Mouse (Mus musculus) heart, postnatal 10 days (tissue): ENCODE measurements at regions not wholly inside any gene's neighbourhood (a gene's known extent, or its start where the extent isn't known, plus 50 kb on each side); places are given as distances from the start of the nearest gene placed in this dataset.
A peak's percentile ranks its signal among the peaks of the same experiment; 100 is the strongest.

Experiments
- DNase-seq, 2 experiments: peaks; one replicate each; pipeline ENCODE4 v3.0.0; 2021
- intact Hi-C: fragments of 180-260 bp; cut with DNase I; formaldehyde crosslinking; loops from one replicate; pipeline ENCODE4 v1.15.1; 2025

DNA sequence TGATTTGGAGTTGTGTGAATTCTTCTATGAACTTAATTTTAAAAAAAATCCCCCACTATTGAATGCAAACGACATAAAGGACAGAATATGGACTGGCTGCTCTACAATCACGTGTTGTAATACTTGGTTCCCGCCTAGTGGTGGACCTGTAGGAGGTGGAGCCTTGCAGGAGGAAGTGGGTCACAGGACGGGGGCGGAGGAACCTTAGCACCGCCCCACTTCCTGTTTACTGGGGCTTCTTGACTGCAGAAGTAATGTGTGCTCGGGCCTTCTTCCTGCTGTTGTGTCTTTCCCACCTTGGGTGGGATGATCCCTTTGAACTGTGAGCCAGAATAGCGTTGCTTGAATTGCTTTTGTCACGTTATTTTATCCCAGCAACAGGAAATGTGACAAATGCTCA lies 52.2 kb upstream of the Tmem108 start:
- intact Hi-C loops: no loop called here
- DNase-seq: no peak

DNA sequence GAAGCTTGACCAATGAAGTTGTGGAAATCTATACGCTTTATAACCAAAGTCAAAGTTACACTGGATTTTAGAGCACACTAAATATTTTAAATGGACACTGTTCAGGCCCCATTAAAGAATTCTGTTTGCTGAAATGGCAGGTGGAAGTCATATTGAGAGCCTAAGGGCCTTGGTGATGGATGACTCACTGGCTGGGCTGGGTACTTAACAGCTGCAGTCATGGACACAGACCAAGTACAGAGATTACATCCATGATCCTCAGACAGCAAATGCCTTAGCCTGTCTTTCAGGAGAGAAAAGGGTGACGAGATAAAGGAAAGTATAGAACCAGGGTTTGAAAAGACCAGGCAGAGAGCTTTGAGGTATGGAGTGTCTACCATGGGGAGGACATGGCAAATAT lies 57.4 kb upstream of the Tmem108 start:
- peak in 1 of 2 experiments; percentile 8 for DNase-seq
- intact Hi-C loops: no loop called here

DNA sequence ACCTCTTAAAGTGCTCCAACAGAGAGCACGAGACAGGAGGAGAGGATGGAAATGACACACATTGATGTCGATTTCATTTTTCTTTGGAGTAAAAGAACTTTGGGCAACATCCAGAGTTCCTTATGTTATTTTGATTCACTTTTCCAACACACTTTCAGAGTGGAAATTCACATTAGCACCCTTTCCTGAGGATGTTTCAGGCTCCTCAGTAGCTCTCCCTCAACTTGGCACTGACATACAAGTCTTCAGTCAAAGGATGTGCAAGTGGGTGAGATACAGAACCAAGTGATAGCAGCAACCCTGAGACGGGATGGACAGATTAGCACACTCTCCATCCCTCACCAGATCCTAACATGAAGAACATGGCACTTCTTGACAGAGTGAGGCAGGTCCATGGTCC lies 60.0 kb upstream of the Tmem108 start:
- DNase-seq: no peak
- intact Hi-C loops: no loop called here

DNA sequence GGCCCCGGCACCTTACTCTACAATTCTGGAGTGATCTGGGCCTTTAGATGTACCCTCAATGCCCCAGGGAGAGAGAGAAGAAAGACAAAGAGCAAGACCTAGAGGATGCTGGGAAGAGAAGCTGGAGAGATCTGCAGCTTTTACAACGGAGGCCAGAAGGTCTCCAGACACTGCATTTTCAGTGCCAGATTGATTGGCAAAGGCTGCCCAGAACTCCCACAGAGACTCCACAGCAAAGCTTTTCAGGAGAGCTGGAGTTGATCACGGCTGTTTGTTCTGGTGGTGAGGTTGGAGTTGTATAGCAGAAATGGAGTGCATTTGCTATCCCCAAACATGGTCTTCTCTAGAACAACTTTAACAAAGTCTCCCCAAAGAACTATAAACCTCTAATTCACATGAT lies 61.9 kb upstream of the Tmem108 start:
- intact Hi-C loops: no loop called here
- DNase-seq: no peak

DNA sequence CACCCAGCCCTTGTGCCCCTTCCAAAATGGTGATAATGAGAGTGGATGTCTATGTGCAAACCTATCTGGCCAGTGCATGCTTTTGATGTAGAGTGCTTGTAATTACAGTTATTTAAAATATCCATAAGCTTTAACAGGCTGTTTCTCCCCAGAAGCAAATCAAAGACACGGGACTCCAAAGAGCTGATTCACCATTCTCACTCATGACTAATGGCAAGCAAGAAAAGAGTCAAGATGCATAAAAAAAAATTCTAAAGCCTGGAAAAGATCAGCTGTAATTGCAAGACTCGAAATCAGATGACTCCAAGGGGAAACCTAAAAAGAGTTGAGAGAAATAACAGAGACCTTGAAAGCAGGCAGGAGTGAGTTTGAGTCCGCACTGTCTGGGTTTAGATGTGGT lies 79.6 kb upstream of the Tmem108 start:
- intact Hi-C loops: no loop called here
- no peak for DNase-seq

DNA sequence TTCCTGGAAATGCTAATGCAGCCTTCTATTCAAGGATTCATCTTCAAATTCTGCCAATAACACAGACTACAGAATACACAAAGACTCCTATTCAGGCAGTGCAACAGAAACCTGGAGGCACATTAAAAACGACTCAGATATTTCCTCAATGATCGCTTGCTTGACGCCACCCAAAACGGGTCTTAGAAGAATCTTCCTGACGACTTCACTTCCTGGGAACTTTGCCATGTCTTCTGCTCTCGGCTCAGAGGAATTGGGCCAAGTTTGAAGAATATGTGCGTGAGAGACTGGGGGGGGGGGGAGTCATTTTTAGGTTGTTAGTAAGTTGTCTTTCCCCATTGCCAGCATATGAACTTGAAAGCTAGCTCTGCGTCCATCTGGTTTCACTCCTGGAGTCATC lies 82.2 kb upstream of the Tmem108 start:
- no peak for DNase-seq
- intact Hi-C loops: no loop called here

DNA sequence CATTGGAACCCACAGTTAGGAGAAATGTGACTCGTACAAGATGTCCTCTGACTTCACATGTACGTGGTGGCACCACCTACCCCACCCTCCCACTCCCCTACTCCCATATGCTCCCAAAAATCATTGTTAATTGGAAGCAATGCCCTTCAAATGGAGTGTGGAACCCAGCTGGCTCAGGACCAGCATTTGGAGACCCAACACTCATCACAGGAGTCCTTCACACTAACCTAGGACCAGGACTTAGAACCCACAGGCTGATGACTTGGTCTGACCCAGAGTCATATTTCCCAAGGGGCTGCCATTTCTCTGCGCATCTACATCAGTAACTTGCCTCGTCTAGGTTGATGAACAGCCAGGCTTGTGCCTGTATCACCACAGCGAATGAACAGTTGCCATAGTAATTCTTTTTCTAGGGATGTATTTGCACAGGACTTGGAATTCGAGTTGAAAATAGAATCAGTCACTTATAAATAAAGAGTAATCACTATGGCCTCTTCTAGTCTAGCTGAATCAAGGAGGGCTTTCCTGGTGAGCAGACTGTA lies 84.3 kb upstream of the Tmem108 start:
- intact Hi-C loops: no loop called here
- no peak for DNase-seq

DNA sequence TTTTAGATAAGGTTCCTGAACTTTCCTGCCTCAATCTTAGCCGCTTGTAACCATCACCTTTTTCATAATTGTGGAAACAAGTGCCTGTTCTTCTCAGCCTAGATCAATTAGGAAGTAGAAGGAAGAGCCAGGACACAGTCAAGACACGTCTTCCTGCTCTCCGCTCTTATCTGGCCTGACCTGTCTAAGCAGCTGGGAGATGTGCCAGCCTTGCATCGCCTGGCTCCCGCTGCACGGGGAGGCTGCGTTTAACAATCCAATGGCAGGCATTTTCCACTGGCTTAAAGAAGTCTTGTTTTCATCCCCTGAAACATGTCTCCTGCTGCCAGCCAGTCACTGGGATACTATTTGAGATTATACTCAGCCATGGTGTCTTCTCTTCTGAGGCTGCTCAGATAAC lies 86.3 kb upstream of the Tmem108 start:
- peak; percentile 3 to 7 for DNase-seq

DNA sequence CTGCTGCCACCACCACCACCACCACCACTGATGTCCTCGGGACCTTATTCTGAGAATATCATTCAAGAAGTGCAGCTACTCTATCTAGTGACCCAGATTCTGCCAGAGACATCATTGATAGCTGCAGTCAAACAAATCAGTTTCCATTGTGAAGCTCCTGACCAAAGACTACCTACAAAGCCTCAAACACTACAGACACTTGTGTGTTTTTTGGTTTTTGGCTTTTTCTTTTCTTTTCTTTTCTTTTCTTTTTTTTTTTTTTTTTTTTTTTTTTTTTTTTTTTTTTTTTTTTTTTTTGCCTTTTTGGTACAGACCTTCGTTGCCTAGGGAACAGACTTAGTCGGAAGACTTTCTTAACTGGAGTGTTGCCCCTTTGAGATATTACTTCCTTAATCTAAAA lies 87.4 kb upstream of the Tmem108 start:
- intact Hi-C loops: no loop called here
- DNase-seq: no peak

More for the DNA sequence above, 86.3 kb upstream of the Tmem108 start:
- intact Hi-C loops: no loop called here

DNA sequence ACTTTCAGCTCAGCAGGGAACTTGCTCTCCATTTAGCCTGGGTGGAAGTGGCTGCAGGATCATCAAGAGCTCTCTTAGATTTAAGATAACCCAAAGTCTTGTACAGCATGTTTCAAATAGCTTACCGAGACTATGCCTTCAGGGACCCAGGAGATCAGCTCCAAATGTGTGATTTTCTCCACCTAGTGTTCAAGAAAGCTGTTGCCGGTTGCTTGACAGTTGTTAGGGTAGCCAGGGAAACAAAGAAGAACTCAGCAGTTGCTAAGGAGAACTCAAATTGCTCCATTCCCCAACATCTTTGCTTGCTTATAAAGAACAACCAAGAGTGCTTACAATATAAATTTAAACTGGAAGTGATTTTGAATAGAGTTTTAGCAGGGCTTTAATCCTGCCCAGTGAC lies 91.1 kb upstream of the Tmem108 start:
- DNase-seq: no peak
- intact Hi-C loops: no loop called here

DNA sequence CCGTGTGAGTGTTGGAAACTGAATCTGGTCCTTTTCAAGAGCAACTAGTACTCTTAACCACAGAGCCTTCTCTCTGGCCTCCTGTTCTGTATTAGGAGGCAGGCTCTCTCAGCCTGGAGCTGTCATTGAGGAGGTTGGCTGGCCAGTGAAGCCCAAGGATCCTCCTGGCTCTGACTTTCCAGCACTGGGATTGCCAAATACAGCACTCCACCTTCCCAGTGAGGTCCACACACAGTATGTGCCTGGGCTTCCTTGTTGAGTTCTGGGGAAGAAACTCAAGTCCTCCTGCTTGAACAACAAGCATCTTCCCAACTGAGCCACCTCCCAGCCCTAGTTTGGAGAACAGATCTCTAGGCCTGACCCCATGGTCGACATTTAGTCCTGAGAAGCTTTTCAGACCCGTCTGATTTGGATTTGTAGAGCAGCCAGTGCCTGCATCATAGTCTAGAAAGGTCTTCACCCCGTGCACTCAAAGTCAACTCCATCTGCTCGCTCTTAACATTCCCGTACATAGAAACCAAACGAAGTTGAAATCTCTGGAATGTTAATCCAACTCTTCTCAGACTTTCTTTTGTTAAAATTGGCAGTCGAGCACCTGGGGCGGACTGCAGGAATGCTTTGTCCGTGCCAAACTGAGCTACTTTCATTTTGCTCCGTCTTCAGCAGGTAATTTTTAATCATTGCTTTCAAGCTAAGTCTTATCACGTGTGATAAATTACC lies 99.2 kb upstream of the Tmem108 start:
- peak; percentile 4 to 9 for DNase-seq
- intact Hi-C loops: no loop called here

DNA sequence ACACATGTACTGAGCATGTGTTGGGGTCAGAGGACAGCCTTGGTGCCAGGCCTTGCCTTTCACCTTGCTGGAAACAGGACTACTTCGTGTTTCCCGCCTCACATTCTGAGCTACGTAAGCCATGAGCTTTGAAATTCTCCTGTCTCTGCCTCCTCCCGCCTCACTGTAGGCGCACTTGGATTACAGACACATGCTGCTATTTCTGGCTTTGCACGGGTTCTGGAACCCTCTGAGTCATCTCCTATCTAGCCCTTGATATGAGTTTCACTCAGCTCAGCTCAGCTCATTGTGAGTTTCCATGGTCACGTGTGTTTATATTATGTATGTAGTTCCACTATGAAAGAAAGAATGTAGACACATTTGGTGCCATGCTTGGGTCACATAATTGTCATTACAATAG lies 100.9 kb upstream of the Tmem108 start:
- DNase-seq: no peak
- intact Hi-C loops: no loop called here

DNA sequence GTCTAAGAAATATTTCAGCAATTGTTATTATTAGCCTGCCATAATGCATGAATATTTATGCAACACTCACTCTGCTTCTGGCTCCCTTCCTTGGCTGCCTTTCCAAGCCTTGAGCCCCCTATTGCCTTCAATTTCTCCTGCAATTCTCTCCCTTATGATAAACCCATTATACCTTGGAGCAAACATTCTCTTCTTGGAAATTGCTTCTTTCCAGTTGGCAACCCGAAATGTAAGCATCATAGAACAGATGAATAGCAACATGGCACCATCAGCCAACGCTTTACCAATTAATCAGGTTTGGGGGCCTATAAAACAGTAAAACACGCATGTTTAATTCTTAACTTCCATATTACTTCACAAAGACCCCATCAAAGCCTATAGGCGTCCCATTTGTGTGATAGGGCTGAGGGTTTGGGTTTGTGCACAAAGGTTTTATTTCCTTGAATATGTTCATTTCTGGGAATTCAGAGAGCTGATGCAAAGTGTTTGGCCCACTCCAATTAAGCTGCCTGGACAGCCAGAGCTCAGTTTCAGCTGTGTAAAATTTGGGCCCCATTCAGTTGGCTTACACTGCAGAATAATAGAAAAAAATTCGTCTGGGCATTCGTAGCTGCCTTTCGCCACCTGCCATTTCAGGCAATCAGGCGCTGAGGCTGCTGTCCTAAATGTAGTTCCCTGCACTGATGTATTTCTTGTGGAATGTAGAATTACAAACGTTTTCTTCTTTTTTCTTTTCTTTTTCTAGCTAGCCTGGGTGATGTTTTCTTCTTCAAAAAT lies 106.0 kb upstream of the Tmem108 start:
- intact Hi-C loops: no loop called here
- DNase-seq: peak; percentile 3

DNA sequence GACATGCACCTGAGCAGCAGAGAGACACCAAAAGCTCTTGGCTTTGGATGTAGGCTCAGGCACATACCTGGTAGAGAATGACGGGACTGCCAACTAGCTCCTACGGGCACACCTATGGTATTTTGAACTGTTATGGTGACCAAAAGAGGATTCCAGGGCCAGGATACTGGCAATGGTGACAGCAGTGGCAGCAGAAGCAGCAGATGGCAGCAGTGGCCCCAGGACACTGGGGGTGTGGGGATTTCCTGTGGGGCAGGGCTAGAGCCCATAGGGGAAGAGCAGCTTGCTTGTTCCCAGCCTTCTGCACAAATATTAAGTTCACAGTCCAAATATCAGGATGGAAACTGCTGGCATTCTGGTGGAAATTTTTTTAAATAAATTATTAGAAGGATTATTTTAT lies 107.6 kb upstream of the Tmem108 start:
- intact Hi-C loops: no loop called here
- DNase-seq: no peak

DNA sequence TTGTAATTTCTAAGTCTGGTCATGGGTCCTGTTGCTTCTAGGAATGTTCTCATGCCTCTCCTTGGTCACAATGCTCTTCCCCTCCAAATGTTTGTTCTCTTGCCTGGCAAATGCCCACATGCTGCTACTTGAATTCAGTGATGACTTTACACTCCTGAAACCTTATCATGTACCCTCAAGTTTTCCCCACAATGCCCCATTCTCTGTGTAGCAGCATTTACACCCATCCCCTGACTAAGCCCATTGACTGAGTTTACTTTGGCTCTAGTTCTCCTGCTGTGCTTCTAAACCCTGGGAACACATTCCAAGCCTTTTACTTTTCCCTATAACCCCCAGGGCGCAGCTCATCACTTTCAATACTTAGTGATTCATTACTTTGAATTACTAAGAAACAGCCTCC lies 110.5 kb upstream of the Tmem108 start:
- intact Hi-C loops: no loop called here
- DNase-seq: no peak

DNA sequence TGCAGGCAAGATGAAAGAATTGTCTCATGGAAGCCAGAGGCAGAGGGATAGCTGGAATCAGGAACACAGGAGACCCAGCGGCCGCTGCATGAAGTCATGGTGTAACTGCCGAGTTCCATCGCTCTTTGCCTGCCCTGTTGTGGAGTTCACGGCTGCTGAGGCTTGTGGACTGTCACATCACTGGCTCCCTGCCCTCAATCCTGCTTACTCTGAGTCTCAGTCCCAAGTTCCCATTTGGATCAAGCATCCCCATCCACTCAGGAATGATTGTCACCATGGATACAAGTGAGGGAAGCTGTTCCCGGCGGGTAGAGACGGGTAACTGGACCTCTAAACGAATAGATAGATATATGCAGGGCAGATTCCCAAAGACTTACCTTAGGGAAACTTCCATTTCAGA lies 112.2 kb upstream of the Tmem108 start:
- DNase-seq: peak; percentile 8 to 11
- intact Hi-C loops: no loop called here

DNA sequence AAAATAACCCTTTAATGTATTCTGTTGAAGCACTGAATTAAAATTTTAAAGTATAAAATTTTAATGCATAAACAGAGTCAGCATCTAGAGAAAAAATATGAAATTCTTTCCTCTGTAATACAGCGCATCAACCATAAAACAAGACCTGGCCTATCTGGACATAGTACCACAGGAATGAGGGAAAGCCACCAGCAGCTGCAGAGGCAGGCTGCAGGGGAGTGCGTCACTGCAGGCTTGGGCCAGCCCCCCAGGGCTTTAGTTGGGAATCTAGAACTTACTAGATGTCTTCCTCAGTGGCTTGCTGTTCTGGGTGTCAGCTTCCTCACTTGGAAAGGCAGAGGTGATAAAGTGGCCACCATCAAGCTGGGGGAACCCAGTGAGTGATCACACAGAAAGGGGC lies 116.2 kb upstream of the Tmem108 start:
- no peak for DNase-seq
- intact Hi-C loops: no loop called here

DNA sequence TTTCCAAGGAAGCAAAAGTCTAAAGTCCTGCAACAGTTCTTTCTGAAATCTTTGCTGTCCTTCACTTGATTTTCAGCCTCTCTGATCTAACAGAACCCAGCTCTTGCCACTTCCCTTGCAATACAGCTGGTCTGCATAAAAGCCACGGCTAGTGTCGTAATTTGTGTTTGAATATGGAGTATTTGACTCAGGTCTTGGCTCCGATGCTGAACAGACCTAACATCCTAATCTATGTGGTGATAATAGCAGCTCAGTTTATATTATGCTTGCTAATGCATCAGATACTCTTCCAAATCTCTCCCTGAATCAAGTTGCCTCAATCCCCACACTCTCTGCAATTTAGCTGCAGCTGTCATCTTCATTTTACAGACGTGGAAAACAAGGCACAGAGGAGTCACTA lies 109.5 kb upstream of the Nphp3 start:
- DNase-seq: no peak
- intact Hi-C loops: no loop called here

DNA sequence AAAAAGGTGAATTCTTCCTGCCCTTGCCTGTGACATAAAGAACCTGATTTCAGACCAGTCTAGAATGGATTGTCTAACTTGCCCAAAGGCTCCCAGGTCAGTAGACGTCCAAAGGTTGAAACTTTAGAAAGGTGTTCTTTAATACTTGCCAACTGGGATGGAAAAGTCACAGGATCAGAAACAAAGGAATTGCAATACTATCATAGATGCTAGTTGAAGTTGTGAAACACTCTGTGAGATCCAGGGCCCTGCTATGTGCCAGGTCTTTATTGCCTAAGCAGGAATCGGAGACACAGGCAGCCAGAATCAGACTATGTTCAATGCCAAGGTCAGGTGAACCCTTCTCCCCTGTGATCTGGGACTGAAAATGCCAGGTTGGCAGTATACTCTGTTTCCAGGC lies 108.0 kb upstream of the Nphp3 start:
- intact Hi-C loops: no loop called here
- no peak for DNase-seq

DNA sequence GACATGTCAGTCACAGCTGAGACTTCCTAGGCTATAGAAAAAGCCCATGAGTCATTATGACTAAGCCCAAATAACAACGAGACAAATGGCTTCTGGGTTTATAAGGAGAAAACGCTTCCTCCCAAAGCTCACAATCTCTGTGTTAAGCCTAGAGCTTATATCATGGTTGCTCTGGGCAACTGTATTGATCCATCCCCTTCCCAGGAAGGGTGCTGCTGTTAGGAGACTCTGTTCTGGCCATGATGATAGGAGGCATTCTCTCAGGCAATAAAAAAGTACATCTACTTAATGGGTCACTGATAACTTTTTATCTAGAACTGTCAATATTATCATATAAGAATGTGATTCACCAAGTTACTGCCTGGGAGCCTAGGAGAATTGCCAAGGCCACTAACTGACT lies 103.0 kb upstream of the Nphp3 start:
- DNase-seq: no peak
- intact Hi-C loops: no loop called here

DNA sequence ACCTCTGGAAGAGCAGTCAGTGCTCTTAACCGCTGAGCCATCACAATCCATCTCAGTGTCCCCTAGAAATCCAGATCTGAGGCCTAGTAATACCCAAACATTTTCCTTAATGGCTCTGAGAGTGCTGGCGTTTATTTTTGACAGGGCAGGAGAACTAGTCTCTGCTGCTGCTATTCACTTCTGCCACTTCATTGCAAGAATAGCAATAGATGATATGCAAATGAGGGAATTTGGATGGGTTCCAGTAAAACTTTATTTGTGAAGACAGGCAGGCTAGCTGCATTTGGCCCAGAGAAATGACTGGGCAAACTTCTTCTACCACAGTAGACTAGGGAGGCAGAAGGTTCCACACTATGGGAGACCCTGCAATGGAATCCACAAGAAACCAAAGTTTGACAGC lies 91.0 kb upstream of the Nphp3 start:
- intact Hi-C loops: no loop called here
- peak; percentile 32 to 34 for DNase-seq

DNA sequence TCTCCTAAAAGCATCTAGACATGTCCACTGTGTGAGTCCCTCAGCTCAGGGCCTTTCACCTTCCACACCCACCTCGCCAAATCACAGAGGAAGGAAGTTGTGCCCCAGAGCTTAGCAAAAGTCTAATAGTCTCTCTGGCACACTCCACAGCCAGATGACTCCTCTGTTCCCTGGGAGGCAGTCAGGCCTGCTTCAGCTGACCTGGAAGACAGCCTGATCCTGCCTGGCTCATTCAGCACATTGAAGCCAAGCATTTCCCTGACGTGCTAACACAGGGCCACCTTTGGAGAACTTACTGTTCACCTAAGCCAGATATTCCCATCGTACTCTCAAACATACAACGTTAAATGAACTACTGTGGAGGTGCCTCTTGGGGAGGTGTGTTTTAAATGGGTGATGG lies 87.2 kb upstream of the Nphp3 start:
- intact Hi-C loops: no loop called here
- DNase-seq: peak; percentile 6 to 42
